Mouse (Mus musculus): Measurements from ENCODE around the gene Dclre1b. TPM values are rescaled to one million over a fixed set of nuclear protein-coding genes. Genes with fewer than 3 reads are reported as not detected.

The Dclre1b gene
- polyA plus RNA-seq, 1 experiment from 2014 or later, result 31.0 TPM

DNA sequence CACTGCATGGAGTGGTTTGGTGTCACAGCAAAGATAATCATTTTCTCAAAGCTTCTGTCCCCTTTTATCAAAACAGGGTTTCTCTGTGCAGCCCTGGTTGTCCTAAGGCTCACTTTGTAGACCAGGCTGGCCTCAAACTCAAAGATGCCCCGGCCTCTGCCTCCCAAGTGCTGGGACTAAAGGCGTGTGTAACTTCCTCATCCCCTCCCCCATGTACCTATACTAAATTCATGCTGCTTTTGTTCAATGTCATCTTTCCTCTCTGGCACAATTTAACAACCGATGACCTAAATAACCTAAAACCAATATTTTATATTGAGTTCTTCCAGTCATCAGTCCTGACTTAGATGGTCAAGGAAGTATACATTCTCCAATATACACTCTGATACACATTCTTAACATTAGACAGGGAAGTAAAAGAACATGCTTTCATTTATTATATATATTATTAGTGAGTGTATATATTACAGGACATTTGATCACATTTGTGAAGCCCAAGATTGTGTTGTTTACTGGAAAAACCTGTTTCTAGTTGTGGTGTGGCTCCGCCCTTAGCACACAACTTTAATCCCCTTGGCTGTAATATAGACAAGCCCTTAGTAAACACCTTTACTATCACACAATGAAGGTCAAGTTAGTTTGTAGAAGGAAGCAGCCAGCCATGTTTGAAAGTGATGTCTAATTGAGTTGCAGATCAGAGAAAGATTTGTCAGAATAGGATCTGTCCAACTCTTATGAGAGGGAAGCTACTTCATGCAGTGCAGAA lies 26.2 kb downstream of the Dclre1b start:
- no peak for ATAC-seq
- no peaks in the 10 kb centered on the region for H3K9me3 ChIP-seq (replicated peaks)
- peaks cover 14% of the 10 kb centered on the region; the same call in 1 of the 2 replicates for H3K4me1 ChIP-seq
- peaks cover 2% of the 10 kb centered on the region; the same call in 1 of the 2 replicates for H3K36me3 ChIP-seq (ENCODE audit: poor library complexity, severe bottlenecking)
- no peak overlapping the region for H3K4me2 ChIP-seq
- 90% methylated on average over 4 of the region's 4 CpGs for WGBS
- no peaks in the 10 kb centered on the region for H3K27me3 ChIP-seq
- no peak overlapping the region for H3K27ac ChIP-seq
- H3K4me3 ChIP-seq, result no peak overlapping the region
- H3K9ac ChIP-seq, result no peak overlapping the region

DNA sequence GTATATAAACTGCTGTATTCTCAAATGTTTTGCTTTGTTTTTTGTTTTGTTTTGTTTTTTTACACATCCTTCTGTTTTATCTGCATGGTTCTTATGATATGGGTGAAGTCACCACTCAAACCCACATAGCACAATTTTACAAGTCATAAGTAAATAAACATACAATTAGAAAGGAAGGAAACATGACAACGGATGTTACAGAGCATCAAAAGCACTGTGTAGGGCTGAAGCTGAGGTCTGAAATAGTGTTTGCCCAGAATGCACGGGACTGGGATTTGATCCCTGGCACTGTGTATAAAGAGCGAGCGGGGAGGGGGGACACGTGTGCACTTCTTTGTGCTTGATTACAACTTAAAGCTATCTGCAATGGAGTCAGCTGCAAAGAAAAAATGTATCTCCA lies 28.5 kb downstream of the Dclre1b start:
- WGBS, result 85% methylated on average over 5 of the region's 5 CpGs
- Histone ChIP-seq H3K4me1 (peaks cover 14% of the 10 kb centered on the region; the same call in 1 of the 2 replicates), H3K4me3 (no peak overlapping the region), H3K36me3 (ENCODE audit: poor library complexity, severe bottlenecking) (peaks cover 15% of the 10 kb centered on the region), H3K27me3 (no peaks in the 10 kb centered on the region), H3K9me3 (replicated peaks) (no peaks in the 10 kb centered on the region), H3K9ac (no peak overlapping the region), H3K4me2 (no peak overlapping the region), H3K27ac (no peak overlapping the region)
- no peak for ATAC-seq

DNA sequence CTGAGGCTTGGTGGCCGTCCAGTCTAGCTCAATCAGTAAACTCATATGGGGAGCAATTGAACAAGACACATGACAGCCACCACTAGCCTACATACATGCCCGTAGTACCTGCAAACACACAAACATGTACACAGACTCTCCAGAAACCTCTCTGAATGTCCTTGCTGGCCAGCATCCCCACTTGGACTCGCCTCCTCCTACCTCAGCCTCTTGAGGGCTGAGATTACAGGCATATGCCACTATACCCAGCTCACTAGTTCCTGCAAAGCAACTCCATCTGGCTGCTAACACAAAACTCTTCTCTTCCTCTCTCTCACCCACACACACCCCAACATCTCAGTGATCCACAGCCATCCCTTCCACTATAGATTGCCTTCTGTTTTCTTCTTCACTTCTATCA lies 29.0 kb downstream of the Dclre1b start:
- Histone ChIP-seq H3K27me3 (no peaks in the 10 kb centered on the region), H3K4me3 (no peak overlapping the region), H3K9me3 (replicated peaks) (no peaks in the 10 kb centered on the region), H3K4me2 (no peak overlapping the region), H3K9ac (no peak overlapping the region), H3K27ac (no peak overlapping the region), H3K36me3 (ENCODE audit: poor library complexity, severe bottlenecking) (peaks cover 19% of the 10 kb centered on the region), H3K4me1 (peaks cover 14% of the 10 kb centered on the region; the same call in 1 of the 2 replicates)
- 91% methylated on average over 3 of the region's 3 CpGs for WGBS
- ATAC-seq, result no peak

DNA sequence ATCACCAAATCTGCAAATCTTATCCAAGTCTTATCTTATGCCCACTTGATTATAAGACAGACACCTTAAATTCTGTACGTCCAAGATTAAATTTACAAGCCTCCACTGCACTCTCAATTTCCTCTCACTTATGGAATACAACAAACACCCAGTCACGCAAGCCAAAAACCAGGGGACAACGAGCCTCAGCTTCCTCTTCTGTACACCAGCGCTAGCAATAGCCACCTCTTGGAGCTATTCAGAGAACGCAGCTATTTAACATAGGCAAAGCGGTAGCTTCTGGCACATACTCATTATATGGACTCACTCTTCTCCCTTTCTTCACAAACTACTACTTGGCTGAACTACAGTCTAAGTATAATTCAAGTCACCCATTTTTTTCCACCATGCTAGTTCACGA lies 30.1 kb downstream of the Dclre1b start:
- H3K9ac ChIP-seq, result no peak overlapping the region
- H3K4me1 ChIP-seq, result peaks cover 14% of the 10 kb centered on the region; the same call in 1 of the 2 replicates
- H3K4me2 ChIP-seq, result no peak overlapping the region
- no peak overlapping the region for H3K27ac ChIP-seq
- H3K9me3 ChIP-seq (replicated peaks), result no peaks in the 10 kb centered on the region
- H3K27me3 ChIP-seq, result no peaks in the 10 kb centered on the region
- ATAC-seq, result no peak
- WGBS, result 74% methylated on average over 7 of the region's 7 CpGs
- peaks cover 20% of the 10 kb centered on the region for H3K36me3 ChIP-seq (ENCODE audit: poor library complexity, severe bottlenecking)
- no peak overlapping the region for H3K4me3 ChIP-seq

DNA sequence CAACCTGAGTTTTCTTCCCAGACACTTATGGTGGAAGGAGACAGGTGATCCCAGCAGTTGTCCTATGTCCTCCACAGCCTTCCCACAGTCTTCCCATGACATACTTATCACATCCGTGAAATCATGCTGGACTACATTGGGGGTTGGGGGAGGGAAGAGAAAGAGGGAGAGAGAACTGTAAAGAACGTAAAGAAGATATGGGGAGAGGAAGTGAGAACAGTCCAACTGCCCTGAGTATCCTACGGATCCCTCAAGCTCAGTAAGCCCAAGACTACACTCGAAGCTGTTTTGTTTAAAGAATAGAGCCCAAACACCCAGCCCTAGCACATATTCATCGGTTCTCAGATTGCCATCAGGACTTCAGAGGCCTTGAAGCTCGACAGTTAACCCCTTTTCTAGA lies 30.6 kb downstream of the Dclre1b start:
- ATAC-seq, result no peak
- 91% methylated on average over 6 of the region's 6 CpGs for WGBS
- H3K4me3 ChIP-seq, result no peak overlapping the region
- no peak overlapping the region for H3K4me2 ChIP-seq
- H3K27ac ChIP-seq, result no peak overlapping the region
- H3K4me1 ChIP-seq, result peaks cover 14% of the 10 kb centered on the region; the same call in 1 of the 2 replicates
- H3K9ac ChIP-seq, result no peak overlapping the region
- no peaks in the 10 kb centered on the region for H3K9me3 ChIP-seq (replicated peaks)
- peaks cover 20% of the 10 kb centered on the region for H3K36me3 ChIP-seq (ENCODE audit: poor library complexity, severe bottlenecking)
- no peaks in the 10 kb centered on the region for H3K27me3 ChIP-seq

DNA sequence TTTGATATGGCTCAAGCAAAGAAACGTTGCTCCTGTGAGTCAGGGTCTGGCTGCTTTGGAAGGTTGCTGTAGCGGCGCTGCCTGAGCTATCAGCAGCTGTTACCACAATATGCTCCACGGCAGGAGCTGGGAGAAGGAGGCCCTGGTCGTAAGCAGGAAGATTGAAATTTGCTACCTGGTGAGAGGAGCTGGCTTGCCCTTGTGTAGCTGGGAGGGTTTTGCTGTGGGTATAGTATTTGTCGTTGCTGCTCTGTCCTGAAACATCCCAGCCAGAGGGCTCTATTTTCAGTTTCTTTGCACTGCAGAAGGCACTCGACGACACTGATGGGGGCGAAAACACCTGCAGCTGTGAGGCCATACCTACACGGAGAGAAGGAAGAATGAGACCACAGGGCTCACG lies 31.3 kb downstream of the Dclre1b start:
- no peaks in the 10 kb centered on the region for H3K27me3 ChIP-seq
- no peak for ATAC-seq
- no peak overlapping the region for H3K4me3 ChIP-seq
- H3K27ac ChIP-seq, result no peak overlapping the region
- no peak overlapping the region for H3K4me2 ChIP-seq
- H3K9ac ChIP-seq, result no peak overlapping the region
- WGBS, result 85% methylated on average over 11 of the region's 11 CpGs
- peaks cover 22% of the 10 kb centered on the region for H3K36me3 ChIP-seq (ENCODE audit: poor library complexity, severe bottlenecking)
- no peaks in the 10 kb centered on the region for H3K9me3 ChIP-seq (replicated peaks)
- peaks cover 14% of the 10 kb centered on the region; the same call in 1 of the 2 replicates for H3K4me1 ChIP-seq

DNA sequence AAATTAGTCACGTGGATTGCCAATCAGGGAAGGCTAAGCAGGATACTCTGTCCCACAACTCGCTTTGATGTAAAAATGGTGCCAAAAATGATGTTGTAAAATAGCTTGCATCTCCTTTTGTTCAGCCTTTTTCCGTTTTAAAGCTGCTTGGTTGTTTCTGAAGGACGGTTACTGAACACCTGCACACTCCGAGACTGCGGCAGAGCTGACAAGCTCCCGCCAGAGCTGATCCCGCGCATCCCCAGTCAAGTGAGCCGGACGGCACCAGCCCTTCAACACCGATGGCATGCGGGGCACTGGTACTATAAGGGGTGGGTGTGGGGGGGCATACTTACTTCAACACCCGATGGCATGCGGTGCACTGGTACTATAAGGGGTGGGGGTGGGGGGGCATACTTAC lies 35.2 kb downstream of the Dclre1b start:
- H3K9me3 ChIP-seq (replicated peaks), result no peaks in the 10 kb centered on the region
- no peak overlapping the region for H3K27ac ChIP-seq
- 81% methylated on average over 15 of the region's 15 CpGs for WGBS
- H3K36me3 ChIP-seq (ENCODE audit: poor library complexity, severe bottlenecking), result peaks cover 22% of the 10 kb centered on the region
- H3K4me3 ChIP-seq, result no peak overlapping the region
- H3K27me3 ChIP-seq, result no peaks in the 10 kb centered on the region
- ATAC-seq, result no peak
- H3K9ac ChIP-seq, result no peak overlapping the region
- no peaks in the 10 kb centered on the region; the same call in 1 of the 2 replicates for H3K4me1 ChIP-seq
- H3K4me2 ChIP-seq, result no peak overlapping the region

DNA sequence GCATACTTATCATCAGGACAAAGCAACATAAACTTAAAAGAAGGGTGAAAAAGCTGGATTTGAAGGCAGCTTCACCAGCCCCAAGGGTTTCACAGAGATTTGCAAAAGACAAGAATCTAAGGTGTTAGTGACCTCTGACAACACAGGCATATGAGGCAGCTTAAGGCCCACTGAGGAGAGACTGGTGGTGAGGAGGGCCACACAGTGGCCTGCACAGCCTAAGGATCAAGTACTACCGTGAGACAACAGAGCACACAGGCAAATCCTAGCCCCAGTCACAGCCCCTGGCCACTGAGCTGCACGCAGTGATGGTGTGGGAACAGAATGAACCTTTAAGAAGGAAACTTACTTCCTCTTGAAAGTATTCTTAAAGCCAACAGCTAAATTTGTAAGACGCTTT lies 35.7 kb downstream of the Dclre1b start:
- H3K4me1 ChIP-seq, result no peaks in the 10 kb centered on the region; the same call in 1 of the 2 replicates
- H3K9ac ChIP-seq, result no peak overlapping the region
- 83% methylated on average over 3 of the region's 3 CpGs for WGBS
- H3K4me3 ChIP-seq, result no peak overlapping the region
- H3K4me2 ChIP-seq, result no peak overlapping the region
- no peaks in the 10 kb centered on the region for H3K27me3 ChIP-seq
- H3K27ac ChIP-seq, result no peak overlapping the region
- ATAC-seq, result no peak
- no peaks in the 10 kb centered on the region for H3K9me3 ChIP-seq (replicated peaks)
- peaks cover 26% of the 10 kb centered on the region for H3K36me3 ChIP-seq (ENCODE audit: poor library complexity, severe bottlenecking)

DNA sequence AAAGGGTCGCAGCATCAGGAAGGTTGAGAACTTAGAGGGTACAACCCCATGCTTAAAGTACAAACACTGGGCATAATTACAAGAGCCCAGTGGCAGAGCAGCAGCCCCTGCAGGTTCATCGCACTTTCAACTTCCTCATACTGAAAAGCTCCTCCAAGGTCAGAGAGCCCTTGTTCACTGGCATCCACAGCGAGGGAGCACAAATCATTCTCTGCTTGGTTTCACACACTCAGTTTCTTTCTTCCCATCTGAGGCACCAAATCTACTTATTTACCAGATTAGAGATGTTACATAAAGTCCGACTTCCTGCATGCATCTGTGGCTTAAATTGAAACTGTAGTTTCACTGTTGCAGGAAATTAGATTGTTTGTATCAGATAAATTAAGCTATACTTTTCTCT lies 36.4 kb downstream of the Dclre1b start:
- no peak for ATAC-seq
- no peak overlapping the region; the same call in 1 of the 2 replicates for H3K27ac ChIP-seq
- H3K9me3 ChIP-seq (replicated peaks), result no peaks in the 10 kb centered on the region
- peaks cover 28% of the 10 kb centered on the region for H3K36me3 ChIP-seq (ENCODE audit: poor library complexity, severe bottlenecking)
- no peak overlapping the region for H3K9ac ChIP-seq
- 82% methylated on average over 4 of the region's 4 CpGs for WGBS
- H3K27me3 ChIP-seq, result no peaks in the 10 kb centered on the region
- no peak overlapping the region for H3K4me2 ChIP-seq
- H3K4me3 ChIP-seq, result no peak overlapping the region
- H3K4me1 ChIP-seq, result no peaks in the 10 kb centered on the region; the same call in 1 of the 2 replicates

DNA sequence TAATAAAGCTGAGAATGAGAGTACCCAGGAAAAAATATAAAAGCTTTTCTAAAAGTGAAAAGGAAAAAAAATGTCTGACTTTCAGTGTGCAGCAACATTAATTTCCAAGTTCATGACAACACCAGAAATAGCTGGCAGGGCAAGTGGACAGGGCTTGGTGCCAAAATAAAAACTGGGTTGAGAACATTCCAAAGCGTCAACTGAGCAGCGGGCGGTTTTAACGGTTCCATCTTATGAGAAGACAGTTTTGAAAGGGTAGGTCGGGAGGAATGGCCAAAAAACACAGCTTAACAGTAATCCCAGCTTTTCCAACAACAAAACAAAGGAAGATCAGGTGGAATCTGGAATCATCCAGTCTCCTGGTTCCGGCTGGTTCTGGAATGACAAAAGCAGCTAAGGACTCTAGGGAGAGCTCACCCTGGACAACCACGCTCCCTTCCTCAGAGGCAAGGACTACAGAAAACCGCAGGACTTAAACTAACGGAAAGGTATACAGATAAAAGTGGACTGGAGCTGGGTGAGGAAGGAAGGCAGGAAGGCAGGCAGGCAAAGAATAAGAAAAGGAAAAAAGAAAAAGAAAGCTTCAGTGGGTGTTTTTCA lies 37.6 kb downstream of the Dclre1b start:
- Histone ChIP-seq H3K4me2 (no peak overlapping the region), H3K27me3 (no peaks in the 10 kb centered on the region), H3K9me3 (replicated peaks) (no peaks in the 10 kb centered on the region), H3K36me3 (ENCODE audit: poor library complexity, severe bottlenecking) (peaks cover 16% of the 10 kb centered on the region), H3K27ac (no peak overlapping the region), H3K4me3 (no peak overlapping the region), H3K4me1 (no peaks in the 10 kb centered on the region), H3K9ac (no peak overlapping the region)
- ATAC-seq, result no peak
- WGBS, result 71% methylated on average over 9 of the region's 9 CpGs

DNA sequence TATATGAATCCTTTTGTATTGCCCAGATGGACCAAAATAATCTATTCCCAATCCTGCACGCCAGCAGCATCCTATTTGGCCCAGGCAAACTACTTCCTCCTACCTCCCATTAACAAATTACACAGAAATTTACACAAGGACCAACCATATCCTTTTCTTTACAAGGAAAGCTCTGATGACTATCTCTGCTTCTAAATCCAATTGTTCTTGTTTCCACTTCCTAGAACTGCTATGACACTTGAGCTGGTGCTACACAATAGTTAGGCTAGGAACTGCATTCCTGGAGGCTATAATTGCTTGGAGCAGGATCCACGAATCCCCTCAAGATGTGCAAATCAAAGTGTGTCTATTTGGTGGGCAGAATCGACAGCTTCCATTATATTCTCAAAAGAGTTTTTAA lies 42.5 kb downstream of the Dclre1b start:
- H3K4me1 ChIP-seq, result no peaks in the 10 kb centered on the region
- no peaks in the 10 kb centered on the region for H3K27me3 ChIP-seq
- peaks cover 33% of the 10 kb centered on the region for H3K36me3 ChIP-seq (ENCODE audit: poor library complexity, severe bottlenecking)
- no peak overlapping the region for H3K4me2 ChIP-seq
- H3K9ac ChIP-seq, result no peak overlapping the region
- no peak for ATAC-seq
- no peak overlapping the region for H3K27ac ChIP-seq
- 72% methylated on average over 3 of the region's 3 CpGs for WGBS
- H3K4me3 ChIP-seq, result no peak overlapping the region
- no peaks in the 10 kb centered on the region for H3K9me3 ChIP-seq (replicated peaks)

DNA sequence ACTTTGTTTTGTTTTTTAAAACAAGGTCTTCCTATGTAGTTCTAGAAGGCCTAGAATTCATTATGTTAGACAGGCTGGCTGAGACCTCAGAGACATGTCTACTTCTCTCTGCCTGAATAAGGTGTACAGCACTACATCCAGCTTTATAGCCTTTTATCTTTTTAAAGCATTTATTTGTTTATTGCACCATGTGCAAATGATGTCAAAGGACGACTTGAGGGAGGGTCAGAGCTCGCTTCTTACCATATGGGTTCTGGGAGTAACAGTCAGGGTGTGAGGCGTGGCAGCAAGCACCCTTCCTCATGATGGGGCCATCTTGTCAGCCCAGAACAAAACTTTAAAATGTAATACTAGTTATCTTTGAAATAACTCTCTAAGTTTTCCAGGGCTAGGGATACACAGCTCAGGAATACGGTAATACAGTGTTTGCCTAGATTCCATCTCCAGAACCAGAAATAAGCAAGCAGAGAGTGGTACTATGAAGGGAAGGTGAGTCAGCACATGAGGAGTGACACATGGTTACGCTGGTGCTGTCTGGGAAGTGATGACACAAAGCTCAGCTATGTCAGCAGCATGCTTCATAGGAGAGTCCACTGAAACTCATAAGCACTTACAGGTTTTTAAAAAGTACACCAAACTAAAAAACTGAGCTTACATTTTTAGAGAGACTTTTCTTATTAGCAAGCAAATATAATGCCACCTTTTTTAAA lies 49.8 kb downstream of the Dclre1b start:
- Histone ChIP-seq H3K27ac (no peak overlapping the region), H3K4me3 (no peak overlapping the region), H3K4me2 (no peak overlapping the region), H3K4me1 (no peaks in the 10 kb centered on the region), H3K9me3 (replicated peaks) (no peaks in the 10 kb centered on the region), H3K36me3 (ENCODE audit: poor library complexity, severe bottlenecking) (peaks cover 79% of the 10 kb centered on the region), H3K27me3 (no peaks in the 10 kb centered on the region), H3K9ac (no peak overlapping the region)
- WGBS, result 88% methylated on average over 5 of the region's 5 CpGs
- no peak for ATAC-seq
